Mouse (Mus musculus) brain, embryonic 18.5 days (tissue): ENCODE measurements around the gene Ptprt.

Source experiments
- DNase-seq: peaks from one replicate; pipeline ENCODE4 v3.0.0-alpha.2; 2012; ENCODE audit warnings: low read depth, low spot score

The Ptprt gene

DNA sequence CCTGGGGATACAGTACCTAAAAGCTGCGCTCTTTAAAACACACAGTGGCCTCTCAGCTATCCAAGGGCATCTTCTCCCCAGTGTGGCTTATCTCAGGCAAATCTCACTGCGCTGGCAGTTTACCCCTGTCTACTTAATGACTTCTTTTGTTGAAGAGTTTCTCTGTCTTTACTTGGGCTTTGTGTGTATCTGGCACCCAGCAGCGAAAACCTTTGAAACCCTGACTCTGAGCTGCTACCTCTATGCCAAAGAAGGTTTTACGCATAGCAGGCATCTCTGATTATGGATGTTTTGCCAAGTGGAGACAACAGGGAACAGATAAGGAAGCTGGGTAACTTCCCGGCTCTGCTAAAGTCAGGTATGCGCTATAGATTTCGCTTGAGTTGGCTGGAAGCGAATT lies 956.1 kb downstream of the Ptprt start:
- no peak for DNase-seq

DNA sequence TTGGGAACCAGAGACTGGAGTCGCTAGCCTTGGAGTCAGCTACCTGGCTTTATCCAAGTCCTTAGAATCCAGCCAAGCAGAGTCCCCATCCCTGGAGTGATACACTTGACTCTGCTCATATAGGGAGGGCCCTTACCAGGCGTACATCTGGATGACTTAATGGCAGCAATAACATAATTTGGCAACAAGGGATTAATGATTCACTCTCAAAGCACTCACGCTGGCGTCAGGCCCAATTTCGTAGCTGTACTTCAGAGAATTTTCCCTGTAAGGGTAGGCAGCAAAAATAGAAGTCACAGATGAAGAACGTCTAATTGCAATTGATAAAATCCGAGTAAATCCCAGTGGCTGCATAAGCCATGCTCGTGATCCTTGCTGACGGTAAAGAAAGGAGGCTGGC lies 956.5 kb downstream of the Ptprt start:
- DNase-seq = no peak

DNA sequence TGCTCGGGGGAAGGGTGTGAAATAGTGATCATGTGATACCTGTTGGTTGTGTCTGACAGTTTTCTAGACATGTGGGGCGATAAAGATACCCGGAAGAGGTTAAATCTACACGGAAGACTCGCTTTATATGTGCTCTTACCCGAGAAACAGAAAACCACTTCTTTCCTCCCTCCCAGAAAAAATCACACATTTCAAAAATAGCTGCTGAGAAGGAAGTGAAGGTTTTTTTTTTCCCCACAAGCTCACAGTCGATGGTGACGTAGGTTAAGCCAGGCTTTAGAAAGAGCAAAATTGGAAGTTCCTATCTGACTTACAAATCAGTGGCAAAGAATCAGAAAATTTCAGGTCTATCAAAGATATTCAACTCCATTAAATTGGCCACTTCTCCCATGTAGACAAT lies 965.1 kb downstream of the Ptprt start:
- no peak for DNase-seq

DNA sequence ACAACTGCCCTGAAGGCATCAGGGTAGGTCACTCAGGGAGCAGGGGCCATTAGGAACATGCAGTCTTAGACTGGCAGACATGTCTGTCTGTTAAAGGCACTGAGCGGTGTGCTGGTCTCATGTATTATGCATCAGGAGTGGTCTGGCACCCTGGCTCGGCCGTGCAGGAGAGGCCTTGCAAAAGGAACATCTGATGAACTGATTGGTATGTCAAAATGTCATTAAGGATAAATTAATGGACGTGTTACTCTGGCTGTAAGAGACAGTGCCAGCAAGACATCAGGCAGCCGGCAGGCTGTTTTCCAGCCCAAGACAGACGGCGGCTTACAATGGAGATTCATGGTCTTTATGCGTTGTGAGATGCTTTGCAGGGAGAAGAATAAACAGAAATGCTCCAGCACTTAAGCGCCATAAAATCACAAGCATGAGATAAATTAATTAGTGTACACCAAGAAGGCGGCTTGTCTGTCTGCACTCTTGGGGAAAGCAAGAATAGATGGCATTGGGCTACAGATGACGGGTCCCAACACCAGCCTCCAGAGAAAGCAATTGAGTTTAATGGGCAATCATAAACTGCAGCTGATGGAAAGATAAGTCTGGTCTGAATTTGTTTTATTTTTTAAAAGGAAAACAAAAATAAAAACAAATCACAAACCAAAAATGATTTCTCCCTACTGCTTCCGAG lies 992.5 kb downstream of the Ptprt start:
- DNase-seq = no peak

DNA sequence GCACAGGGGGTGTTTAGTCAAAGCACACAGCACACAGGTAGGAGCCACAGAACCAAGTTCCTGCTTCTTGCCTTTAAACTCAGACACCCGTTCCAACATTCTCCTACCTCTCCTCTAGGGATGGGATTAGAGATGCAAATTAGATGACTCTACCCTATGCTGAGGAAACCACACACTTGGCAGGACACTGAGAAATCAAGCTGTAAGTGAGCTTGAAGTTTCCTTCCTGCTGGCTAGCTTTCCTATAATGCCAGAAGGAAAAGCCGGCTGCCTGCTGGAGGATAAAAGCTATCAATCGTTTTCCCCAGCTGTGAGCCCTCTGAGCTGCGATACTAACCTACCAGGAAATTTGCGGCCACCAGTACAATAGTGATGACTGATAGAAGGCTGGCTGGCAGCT lies 999.0 kb downstream of the Ptprt start:
- no peak for DNase-seq

DNA sequence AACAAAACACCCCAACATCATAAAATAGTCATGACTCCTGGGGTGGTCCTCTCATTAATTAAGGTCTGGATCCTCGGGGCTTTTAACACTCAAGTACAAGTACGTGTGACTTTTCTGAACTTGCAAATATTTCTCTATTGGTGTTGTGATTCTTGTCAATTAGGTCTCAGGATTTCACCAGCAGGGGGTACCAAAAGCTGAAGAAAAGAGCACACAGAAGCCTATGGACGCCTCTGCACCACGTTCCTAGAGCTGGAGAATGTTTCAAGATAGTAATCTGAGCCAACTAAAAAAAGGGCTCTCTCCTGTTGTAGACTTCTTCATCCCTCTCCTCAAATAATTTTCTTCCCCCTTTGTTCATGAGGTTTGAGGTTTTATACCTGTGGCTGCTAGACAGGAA lies 1000.1 kb downstream of the Ptprt start:
- DNase-seq = no peak

DNA sequence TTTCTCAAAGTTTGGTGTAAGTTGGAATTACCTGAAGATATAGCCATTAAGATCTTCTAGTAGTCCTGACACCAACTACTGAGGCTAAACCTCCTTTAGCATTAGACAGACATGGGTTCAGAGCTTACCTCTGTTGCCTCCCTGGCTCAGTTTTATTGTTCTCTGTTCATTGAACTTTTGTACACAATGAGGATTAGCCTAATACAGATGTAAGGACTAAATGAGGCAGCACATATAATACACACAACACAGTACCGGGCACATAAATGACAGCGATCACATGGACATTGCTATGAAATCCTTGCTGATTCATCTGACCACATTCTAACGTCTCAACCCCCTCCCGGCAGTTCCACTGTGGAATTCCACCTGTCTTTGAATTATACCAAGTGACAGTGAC lies 1003.9 kb downstream of the Ptprt start:
- no peak for DNase-seq

DNA sequence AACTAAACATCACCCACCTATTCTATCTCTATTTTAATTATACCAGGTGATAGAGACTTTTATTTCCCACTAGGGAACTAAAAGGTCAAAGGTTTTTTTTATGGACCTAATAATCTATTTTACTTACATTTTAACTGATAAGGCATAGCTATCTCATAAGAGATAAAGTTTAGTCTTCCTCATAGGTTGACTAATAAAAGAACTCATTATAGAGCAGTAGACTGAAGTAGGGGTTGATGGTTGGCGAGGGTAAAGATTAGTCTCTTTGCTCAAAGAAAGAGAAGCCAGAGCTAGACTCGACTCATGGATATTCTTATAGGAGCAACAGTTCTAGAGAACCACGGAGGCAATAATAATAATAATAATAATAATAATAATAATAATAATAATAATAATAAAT lies 1004.3 kb downstream of the Ptprt start:
- no peak for DNase-seq

DNA sequence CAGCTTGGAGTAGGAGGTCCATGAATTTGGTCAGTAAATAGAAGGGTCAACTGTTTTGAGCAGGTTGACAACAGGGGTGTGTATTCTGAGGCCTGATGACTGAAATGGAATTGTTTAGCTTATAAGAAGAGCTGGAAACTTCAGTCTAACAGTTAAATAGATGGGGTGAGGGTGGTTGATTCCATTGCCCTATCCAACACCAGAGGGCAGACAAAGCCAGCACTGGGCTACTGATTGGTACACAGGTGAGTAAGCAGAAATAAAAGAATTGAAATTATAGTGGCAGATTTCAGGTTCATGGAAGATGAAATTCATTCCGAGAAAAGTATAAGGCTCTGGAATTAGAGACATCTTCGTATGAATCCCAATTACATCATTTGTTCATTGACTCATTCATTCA lies 1020.1 kb downstream of the Ptprt start:
- DNase-seq = no peak

DNA sequence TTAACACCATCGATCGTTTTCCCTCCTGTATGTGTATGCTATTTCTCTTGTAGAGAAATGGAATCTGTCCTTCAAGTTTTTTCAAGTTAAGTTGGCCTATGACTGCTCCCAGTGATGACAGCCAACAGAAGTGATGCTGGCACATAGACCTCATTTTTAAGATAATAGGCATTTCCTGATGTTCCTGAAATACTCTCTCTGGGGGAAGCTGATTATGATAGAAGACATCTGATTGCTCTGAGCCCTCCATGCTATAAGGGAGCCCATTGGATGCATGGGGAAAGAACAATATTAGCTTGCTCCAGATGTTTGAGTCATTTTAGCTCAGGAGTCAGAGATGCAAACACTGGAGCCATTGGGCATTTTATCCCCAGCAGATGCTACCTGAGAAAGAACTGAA lies 1026.9 kb downstream of the Ptprt start:
- no peak for DNase-seq

DNA sequence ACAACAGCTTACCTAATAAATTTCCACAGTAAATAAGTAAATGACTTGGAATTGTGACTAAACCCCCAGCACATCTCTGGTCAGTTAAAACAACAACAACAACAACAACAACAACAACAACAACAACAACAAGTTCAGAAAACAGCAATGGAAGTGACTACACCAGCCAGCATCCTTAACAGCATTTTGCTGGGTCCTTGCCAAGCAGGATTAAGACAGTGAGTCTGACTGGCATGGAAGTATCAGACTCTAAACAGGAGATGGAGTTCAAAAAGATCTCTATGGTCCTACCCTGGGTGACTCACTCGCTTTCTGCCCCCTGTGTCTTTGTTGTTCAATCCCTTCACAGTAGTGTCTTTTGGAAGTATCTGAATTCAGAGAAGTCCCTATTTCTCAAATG lies 1035.1 kb downstream of the Ptprt start:
- DNase-seq = no peak

DNA sequence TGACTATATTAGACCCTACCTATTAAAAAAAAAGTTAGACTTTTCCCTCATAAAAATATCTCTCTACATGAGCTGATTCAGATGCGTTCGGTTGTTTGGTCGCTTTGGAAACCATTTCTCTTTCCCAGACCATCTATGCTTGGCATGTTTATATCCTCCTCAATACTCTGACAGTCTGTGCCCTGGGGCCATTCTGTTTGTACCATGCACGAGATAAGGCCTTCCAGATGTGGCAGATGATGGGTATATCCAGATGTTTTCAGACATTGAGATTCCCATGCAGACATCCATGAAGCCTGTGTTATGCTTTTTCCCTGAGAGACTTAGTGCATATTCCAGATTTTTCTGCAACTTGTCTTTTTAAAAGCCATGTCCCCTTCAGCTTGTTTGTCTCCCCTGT lies 1052.5 kb downstream of the Ptprt start:
- no peak for DNase-seq

DNA sequence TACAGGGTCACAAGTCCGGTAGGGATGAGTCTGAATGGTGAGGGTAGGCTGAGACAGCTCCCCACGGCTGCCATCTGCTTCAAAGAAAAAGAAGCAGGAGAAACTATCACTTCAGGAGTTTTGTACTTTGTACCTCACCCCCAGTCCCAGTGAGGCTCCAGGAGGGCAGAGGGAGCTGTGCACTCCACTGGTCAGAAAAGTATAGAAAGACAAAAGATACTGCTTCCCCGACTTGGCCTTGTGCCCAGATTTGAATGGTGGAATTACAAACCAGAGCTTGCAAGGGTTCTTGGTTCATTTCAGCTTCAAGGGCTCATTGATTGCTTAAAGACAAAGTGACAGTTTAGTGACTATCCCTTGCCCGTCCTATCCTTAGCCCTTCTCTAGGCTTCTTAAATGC lies 1053.6 kb downstream of the Ptprt start:
- no peak for DNase-seq

DNA sequence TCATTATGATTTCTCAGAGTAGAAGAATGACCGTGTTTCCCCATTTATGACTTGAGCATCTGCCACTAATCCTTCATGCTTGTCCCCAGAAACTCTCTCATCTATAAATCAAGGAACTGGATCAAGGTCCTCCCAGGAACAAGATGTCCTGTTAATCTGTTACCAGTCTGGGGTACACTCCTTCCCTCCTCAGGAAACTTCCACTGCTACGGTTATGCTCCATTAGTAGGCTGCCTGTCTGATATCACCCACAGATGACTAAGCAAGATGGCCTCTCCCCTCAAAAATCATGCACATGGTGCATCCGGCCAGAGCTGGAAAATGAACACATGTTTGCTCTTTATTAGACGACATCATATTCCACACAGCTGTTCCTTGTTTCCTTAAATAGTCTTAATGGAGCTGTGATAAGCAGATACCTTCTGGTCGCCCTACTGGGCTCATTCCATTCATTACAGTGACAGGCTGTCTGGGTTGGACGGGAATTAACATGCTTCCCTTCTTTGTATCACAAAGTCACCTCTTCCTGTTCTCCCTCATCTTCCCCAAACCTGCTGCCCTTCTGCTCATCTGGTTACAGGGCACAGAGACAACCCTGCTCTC lies 1060.6 kb downstream of the Ptprt start:
- no peak for DNase-seq

DNA sequence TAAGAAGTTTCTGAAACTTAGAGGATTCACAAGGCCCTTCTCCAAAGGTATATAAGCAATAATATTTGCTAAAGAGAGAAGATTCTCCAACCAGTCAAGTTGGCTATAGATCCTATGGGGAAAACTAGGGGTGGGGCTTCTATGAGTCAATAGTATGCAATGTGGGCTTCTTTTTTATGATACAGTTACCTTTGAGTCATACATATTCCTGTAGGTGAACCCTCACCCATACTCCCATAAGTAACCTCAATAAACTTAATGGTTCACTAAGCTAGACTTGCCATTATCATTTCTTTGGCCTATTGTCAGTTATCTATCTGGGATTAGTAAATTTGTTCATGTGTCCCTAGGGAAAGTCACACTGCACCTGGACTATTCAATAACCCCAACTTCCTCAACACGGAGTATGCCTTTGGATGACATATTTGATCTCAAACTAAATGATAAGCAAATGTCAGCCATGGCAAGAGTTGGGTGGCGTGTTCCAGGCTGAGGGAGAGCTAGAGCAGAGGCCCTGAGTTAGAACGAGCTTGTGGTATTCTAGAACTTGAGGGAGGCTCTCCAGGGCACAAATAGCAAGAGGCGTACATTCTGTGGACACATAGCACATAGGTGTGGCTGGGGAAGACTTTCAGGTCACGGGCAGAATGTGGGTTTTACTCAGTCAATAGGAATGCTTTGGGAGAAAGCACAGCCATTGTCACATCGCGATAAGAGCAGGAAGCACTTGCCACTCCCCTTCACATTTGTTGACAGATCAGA lies 1067.4 kb downstream of the Ptprt start:
- no peak for DNase-seq

DNA sequence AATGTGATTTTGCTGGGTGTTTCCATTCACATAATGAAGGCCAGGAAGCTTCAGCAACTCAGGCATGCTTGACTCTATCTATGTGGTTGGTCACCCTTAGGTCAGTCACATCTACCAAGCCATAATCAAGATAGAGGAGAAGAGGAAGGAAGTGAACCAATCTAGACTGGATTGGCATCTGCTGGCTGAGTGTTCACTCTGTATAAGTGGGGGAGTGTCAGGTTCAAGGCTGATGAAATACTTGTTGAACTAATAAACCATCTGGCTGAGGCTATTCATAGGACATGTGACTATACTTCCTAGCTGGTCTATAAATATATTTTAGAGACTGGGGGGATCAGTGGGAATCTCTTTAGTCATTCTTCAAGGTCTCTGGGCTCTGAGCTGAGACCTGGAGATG lies 1086.5 kb downstream of the Ptprt start:
- no peak for DNase-seq

DNA sequence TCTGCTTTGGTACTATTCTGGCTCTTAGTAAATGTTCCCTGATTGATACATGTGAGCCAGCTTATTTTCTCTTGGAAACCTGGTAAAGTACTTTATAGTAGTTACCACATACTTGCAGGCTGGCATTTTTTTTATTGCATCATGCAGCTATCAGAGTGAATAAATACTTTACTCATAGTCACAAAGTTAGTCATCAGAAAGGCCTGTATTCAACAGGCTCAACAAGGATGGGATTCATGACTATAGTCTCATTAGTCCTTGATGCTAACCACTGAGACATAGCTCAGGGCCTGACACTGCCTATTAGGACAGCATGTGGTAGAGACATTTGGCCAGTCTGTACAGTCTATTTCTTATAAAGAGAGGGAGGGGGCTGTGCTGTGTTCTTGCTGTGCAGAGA lies 1088.7 kb downstream of the Ptprt start:
- DNase-seq = no peak

DNA sequence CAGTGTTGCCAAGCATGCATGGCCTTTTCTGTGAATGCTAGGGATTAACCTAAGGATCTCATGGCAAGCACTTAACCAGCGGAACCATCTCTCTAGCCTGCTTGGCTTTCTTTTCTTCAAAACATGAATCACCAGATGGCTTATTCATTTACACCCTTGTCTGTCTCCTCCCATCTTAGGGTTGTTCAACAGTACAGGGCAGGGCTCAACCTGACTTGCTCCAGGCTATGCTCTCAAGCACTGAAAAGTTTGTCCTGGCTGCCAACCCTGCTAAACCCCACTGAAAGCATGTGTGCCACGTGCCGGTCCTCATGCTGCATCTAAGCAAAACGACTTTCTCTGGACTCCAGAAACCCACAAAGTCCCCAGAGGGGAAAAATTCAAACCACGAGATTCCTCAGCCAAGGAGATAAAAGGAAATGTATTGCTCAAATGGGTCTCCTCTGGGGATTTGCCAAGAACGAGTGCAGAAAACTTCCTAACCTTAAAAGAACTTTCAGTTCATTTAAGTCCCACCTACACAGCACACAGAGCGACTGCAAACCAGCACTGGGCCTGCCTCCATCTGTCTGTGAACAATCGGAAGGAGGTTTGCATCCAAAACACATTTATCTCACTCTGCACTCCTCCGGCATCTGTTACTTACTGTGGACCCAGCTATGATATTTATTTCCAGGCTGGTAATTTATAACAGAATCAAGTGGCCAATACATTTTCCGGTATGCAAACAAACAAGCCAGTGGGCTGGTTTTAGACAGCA lies 1090.5 kb downstream of the Ptprt start:
- DNase-seq = no peak

DNA sequence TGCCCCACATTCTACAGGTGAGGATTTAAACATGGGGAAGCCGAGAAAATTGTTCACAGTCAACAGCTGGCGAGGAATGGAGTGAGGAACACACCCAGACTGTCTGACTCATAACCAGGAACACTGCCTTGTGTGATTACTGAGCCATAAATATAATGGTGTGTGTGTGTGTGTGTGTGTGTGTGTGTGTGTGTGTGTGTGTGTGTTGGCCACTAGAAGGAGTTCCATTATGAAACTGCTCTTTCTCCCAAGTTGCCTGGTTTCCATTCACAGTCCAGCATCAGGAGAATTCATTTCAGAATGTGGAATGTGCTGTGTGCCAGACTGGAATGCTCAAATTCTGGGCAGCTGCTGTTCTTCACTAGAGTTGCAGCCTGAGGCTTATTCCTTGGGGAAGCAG lies 1099.4 kb downstream of the Ptprt start:
- no peak for DNase-seq

DNA sequence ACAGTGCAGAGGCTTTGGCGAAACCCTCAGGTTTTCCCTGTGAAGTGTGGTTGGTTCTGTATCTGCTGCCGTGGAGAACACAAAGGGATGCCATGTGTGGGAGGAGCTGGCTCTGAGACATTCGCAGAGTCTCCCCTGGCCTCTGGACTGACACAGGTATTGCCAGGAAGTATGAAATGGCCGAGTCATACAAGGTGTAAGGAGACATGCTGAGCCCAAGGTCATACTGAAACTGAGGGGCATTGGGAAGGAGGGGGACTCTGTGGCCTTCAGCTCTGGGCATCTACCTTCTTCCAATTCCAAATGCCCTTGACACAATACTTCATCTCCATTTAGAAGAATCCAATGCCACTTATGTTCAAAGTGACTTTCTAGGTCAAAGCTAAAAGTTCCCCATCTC lies 1103.1 kb downstream of the Ptprt start:
- DNase-seq = no peak

DNA sequence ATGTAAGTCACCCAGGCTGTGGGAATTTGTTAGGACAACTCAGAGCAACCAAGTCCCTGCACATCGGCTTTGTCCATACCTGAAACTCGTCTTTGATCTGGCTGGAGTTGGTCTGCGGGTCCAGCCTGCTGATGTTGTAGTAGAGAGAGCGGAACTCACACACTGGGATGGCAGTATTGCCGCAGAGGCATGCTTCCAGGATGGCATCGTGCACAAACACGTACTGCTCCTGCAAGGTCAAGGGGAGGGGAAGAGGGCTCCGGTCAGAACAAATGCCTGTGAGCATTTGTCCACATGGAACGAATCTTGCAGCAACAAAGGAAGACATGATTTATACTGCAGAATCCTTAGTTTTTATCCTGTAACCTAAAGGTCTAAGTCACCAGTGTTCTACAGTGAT lies 1107.3 kb downstream of the Ptprt start:
- DNase-seq = no peak

DNA sequence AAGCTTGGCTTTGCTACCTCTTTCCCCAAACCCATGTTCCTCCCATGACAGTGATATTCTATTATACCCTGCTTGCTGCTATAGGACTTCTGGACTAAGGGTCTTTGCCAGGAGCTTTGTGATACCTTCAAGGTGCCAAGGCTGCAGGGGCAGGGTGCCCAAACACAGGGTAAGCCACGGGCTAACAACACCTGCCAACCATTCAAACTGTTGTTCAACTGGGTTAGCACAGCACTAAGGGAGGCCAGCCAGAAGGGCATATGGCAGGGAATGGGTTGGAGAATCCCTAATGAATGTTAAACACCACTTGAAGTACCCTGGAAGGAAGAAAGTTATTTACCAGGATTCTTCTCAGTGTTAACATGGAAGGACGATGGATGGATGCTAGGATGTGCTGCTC lies 1108.9 kb downstream of the Ptprt start:
- no peak for DNase-seq
